Mouse (Mus musculus) lung, embryonic 14.5 days (tissue): Measurements from ENCODE around the gene Mrtfb. TPM values are rescaled to one million over a fixed set of nuclear protein-coding genes. Genes with fewer than 3 reads are reported as not detected.
A peak's percentile ranks its signal among the peaks of the same experiment; 100 is the strongest.

Experiments
- ATAC-seq: fragments of 200-750 bp; cut with Nextera tagmentation; 2 replicates; pipeline ENCODE4 v1.8.0; 2017; ENCODE audit warnings: mild to moderate bottlenecking, moderate TSS enrichment, moderate library complexity; ENCODE audit not compliant: insufficient read depth
- DNase-seq: peaks from one replicate; pipeline ENCODE4 v3.0.0-alpha.2; 2015
- H3K27ac ChIP-seq: fragments of 300-500 bp; sonication (generic); 2 replicates; pipeline ENCODE4 v1.5.1; 2014; ENCODE audit warnings: low read depth, mild to moderate bottlenecking, moderate library complexity
- H3K27me3 ChIP-seq: fragments of 300-500 bp; sonication (generic); 2 replicates; pipeline ENCODE4 v1.6.1; 2014; ENCODE audit warnings: low read length, control low read depth; ENCODE audit not compliant: insufficient read depth
- H3K36me3 ChIP-seq: fragments of 300-500 bp; sonication (generic); 2 replicates; pipeline ENCODE4 v1.6.1; 2014; ENCODE audit warnings: control low read depth; ENCODE audit not compliant: insufficient read depth
- H3K4me1 ChIP-seq: fragments of 300-500 bp; sonication (generic); 2 replicates; pipeline ENCODE4 v1.6.1; 2014; ENCODE audit warnings: antibody characterized with exemption, control low read depth; ENCODE audit not compliant: insufficient read depth
- H3K4me2 ChIP-seq: fragments of 300-500 bp; sonication (generic); 2 replicates; pipeline ENCODE4 v1.6.1; 2014; ENCODE audit warnings: mild to moderate bottlenecking
- H3K4me3 ChIP-seq: fragments of 300-500 bp; sonication (generic); 2 replicates; pipeline ENCODE4 v1.5.1; 2014; ENCODE audit warnings: low read depth, low read length
- H3K9ac ChIP-seq: fragments of 300-500 bp; sonication (generic); 2 replicates; pipeline ENCODE4 v1.6.1; 2014
- H3K9me3 ChIP-seq: fragments of 300-500 bp; sonication (generic); 2 replicates; pipeline ENCODE4 v1.6.1; 2016; ENCODE audit warnings: low read depth, low read length, control low read depth
- CTCF ChIP-seq: IDR thresholded peaks from 2 replicates; pipeline ENCODE4 v1.5.1; 2016; ENCODE audit warnings: antibody characterized with exemption, low read depth
- WGBS: fragments of 180-500 bp; shearing (Covaris S2); extraction: QIAGEN DNeasy Blood & Tissue Kit; methylation state at CpG from one replicate; pipeline ENCODE4 v1.1.7; 2014; 5-methylcytosine and 5-hydroxymethylcytosine counted together
- polyA plus RNA-seq: library from polyadenylated mRNA; unstranded; fragments of >200 nt; fragmentation: Nextera tagmentation; extraction: Ambion mirVana; gene quantifications from 2 replicates; pipeline ENCODE4 v1.2.1, GENCODE M21; 2014

Mrtfb gene
- polyA plus RNA-seq, 1 experiment from 2014 or later: 33.9 TPM

GRCm38 (mm10) chr16:13232043-13232442, 24.2 kb upstream of the Mrtfb start:
- no peak overlapping the region for H3K4me3 ChIP-seq
- peak; percentile 57 for DNase-seq

GRCm38 (mm10) chr16:13232912-13233802, 23.1 kb upstream of the Mrtfb start:
- DNase-seq (peak; percentile 80), ATAC-seq (peak; percentile 90)
- no peak overlapping the region for H3K9ac ChIP-seq
- peak overlapping the region; percentile 73 for H3K27ac ChIP-seq
- peaks cover 8% of the 10 kb centered on the region for H3K4me1 ChIP-seq
- H3K27me3 ChIP-seq: no peaks in the 10 kb centered on the region
- H3K36me3 ChIP-seq: no peaks in the 10 kb centered on the region
- 47% methylated on average over 14 of the region's 14 CpGs for WGBS
- no peak overlapping the region for H3K4me2 ChIP-seq
- no peak for TF ChIP-seq CTCF
- no peak overlapping the region for H3K4me3 ChIP-seq
- H3K9me3 ChIP-seq: no peaks in the 10 kb centered on the region

More at GRCm38 (mm10) chr16:13232043-13232442, 24.2 kb upstream of the Mrtfb start:
- Histone ChIP-seq H3K36me3 (no peaks in the 10 kb centered on the region), H3K4me2 (no peak overlapping the region), H3K27me3 (no peaks in the 10 kb centered on the region), H3K9me3 (no peaks in the 10 kb centered on the region), H3K4me1 (peaks cover 8% of the 10 kb centered on the region), H3K27ac (no peak overlapping the region), H3K9ac (no peak overlapping the region)
- TF ChIP-seq CTCF: no peak
- WGBS: 66% methylated on average over 7 of the region's 7 CpGs
- peak; percentile 31; the same call in 1 of the 2 replicates for ATAC-seq

- H3K27me3 ChIP-seq: no peaks in the 10 kb centered on the region
- H3K27ac ChIP-seq: no peak overlapping the region
- ATAC-seq (no peak), DNase-seq (no peak)
- H3K4me1 ChIP-seq: no peaks in the 10 kb centered on the region
- no peaks in the 10 kb centered on the region for H3K9me3 ChIP-seq
- H3K4me3 ChIP-seq: no peak overlapping the region
- H3K9ac ChIP-seq: no peak overlapping the region
- H3K36me3 ChIP-seq: no peaks in the 10 kb centered on the region
- 76% methylated on average over 4 of the region's 4 CpGs for WGBS
- no peak for TF ChIP-seq CTCF
- H3K4me2 ChIP-seq: no peak overlapping the region
Measured at GRCm38 (mm10) chr16:13239039-13239438, 17.2 kb upstream of the Mrtfb start.

GRCm38 (mm10) chr16:13239544-13239943, 16.7 kb upstream of the Mrtfb start:
- no peak for ATAC-seq
- DNase-seq: no peak
- Histone ChIP-seq H3K27ac (no peak overlapping the region), H3K36me3 (no peaks in the 10 kb centered on the region), H3K4me2 (no peak overlapping the region), H3K9me3 (no peaks in the 10 kb centered on the region), H3K9ac (no peak overlapping the region), H3K27me3 (no peaks in the 10 kb centered on the region), H3K4me3 (no peak overlapping the region), H3K4me1 (no peaks in the 10 kb centered on the region)
- WGBS: 42% methylated on average over 2 of the region's 2 CpGs
- TF ChIP-seq CTCF: no peak

GRCm38 (mm10) chr16:13240326-13240725, 16.0 kb upstream of the Mrtfb start:
- Histone ChIP-seq H3K27me3 (no peaks in the 10 kb centered on the region), H3K9me3 (no peaks in the 10 kb centered on the region), H3K27ac (no peak overlapping the region), H3K4me2 (no peak overlapping the region), H3K36me3 (no peaks in the 10 kb centered on the region), H3K4me3 (no peak overlapping the region), H3K4me1 (no peaks in the 10 kb centered on the region), H3K9ac (no peak overlapping the region)
- no peak for ATAC-seq
- WGBS: 43% methylated on average over 7 of the region's 7 CpGs
- no peak for TF ChIP-seq CTCF
- DNase-seq: no peak

GRCm38 (mm10) chr16:13245658-13246057, 10.6 kb upstream of the Mrtfb start:
- 28% methylated on average over 4 of the region's 4 CpGs for WGBS
- Histone ChIP-seq H3K27ac (no peak overlapping the region), H3K27me3 (no peaks in the 10 kb centered on the region), H3K9ac (no peak overlapping the region), H3K4me3 (no peak overlapping the region), H3K9me3 (no peaks in the 10 kb centered on the region), H3K4me2 (no peak overlapping the region), H3K4me1 (no peaks in the 10 kb centered on the region), H3K36me3 (no peaks in the 10 kb centered on the region)
- no peak for TF ChIP-seq CTCF
- ATAC-seq: no peak
- DNase-seq: peak; percentile 6

- Histone ChIP-seq H3K9me3 (no peaks in the 10 kb centered on the region), H3K4me3 (no peak overlapping the region), H3K4me1 (no peaks in the 10 kb centered on the region), H3K9ac (no peak overlapping the region), H3K27me3 (no peaks in the 10 kb centered on the region), H3K36me3 (no peaks in the 10 kb centered on the region), H3K4me2 (no peak overlapping the region), H3K27ac (no peak overlapping the region)
- TF ChIP-seq CTCF: no peak
- no peak for DNase-seq
- no peak for ATAC-seq
- 40% methylated on average over 3 of the region's 3 CpGs for WGBS
Measured at GRCm38 (mm10) chr16:13246855-13247254, 9.4 kb upstream of the Mrtfb start.
